Mouse (Mus musculus) midbrain, embryonic 13.5 days (tissue): ENCODE data around the gene Rexo2. TPM values are rescaled to one million over a fixed set of nuclear protein-coding genes. Genes with fewer than 3 reads are reported as not detected.

Experiments used
- ATAC-seq: fragments of 200-750 bp; cut with Nextera tagmentation; 2 replicates; pipeline ENCODE4 v1.8.0; 2017; ENCODE audit warnings: mild to moderate bottlenecking, moderate TSS enrichment, moderate library complexity
- H3K27ac ChIP-seq: fragments of 300-500 bp; sonication (generic); 2 replicates; pipeline ENCODE4 v1.5.1; 2015; ENCODE audit warnings: inconsistent platforms, mild to moderate bottlenecking, moderate library complexity
- H3K27me3 ChIP-seq: fragments of 300-500 bp; sonication (generic); 2 replicates; pipeline ENCODE4 v1.6.1; 2015; ENCODE audit warnings: mild to moderate bottlenecking, inconsistent platforms
- H3K36me3 ChIP-seq: fragments of 300-500 bp; sonication (generic); 2 replicates; pipeline ENCODE4 v1.6.1; 2015; ENCODE audit warnings: mild to moderate bottlenecking, inconsistent platforms
- H3K4me1 ChIP-seq: fragments of 300-500 bp; sonication (generic); replicated peaks from 2 replicates; pipeline ENCODE4 v1.6.1; 2015; ENCODE audit warnings: inconsistent platforms
- H3K4me2 ChIP-seq: fragments of 300-500 bp; sonication (generic); replicated peaks from 2 replicates; pipeline ENCODE4 v1.6.1; 2015; ENCODE audit warnings: moderate library complexity, mild to moderate bottlenecking, inconsistent platforms
- H3K4me3 ChIP-seq: fragments of 300-500 bp; sonication (generic); replicated peaks from 2 replicates; pipeline ENCODE4 v1.5.1; 2015; ENCODE audit warnings: mild to moderate bottlenecking, inconsistent platforms
- H3K9ac ChIP-seq: fragments of 300-500 bp; sonication (generic); replicated peaks from 2 replicates; pipeline ENCODE4 v1.6.1; 2015; ENCODE audit warnings: mild to moderate bottlenecking, inconsistent platforms
- H3K9me3 ChIP-seq: fragments of 300-500 bp; sonication (generic); 2 replicates; pipeline ENCODE4 v1.6.1; 2016; ENCODE audit warnings: mild to moderate bottlenecking, inconsistent platforms
- WGBS: fragments of 180-500 bp; shearing (Covaris S2); methylation state at CpG from one replicate; pipeline ENCODE4 v1.1.7; 2015; 5-methylcytosine and 5-hydroxymethylcytosine counted together
- microRNA-seq: library from miRNA; unstranded; fragments of <30 nt; microRNA quantifications from one replicate; pipeline ENCODE4, GENCODE M21; 2016
- polyA plus RNA-seq: library from polyadenylated mRNA; unstranded; fragments of >200 nt; fragmentation: Nextera tagmentation; extraction: Ambion mirVana; gene quantifications from 2 replicates; pipeline ENCODE4 v1.2.1, GENCODE M21; 2015

The Rexo2 gene
- polyA plus RNA-seq, 1 experiment from 2014 or later, result 77.5 TPM

DNA sequence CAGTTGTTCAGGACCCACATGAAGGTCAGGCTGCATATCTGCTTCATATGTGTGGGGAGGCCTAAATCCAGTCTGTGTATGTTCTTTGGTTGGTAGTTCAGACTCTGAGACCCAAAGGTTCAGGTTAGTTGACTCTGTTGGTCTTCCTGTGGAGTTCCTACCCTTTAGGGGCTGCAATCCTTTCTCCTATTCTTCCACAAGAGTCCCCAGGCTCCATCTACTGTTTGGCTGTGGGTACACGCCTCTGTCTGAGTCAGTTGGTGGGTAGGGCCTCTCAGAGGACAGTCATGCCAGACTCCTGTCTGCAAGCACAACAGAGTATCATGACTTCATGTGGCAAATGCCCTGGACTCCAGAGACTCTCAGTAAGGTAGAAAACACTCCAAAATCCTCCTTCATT lies 57.2 kb downstream of the Rexo2 start:
- Histone ChIP-seq H3K9me3 (no peaks in the 10 kb centered on the region), H3K4me1 (no peaks in the 10 kb centered on the region), H3K27ac (no peak overlapping the region), H3K9ac (no peak overlapping the region), H3K4me3 (no peak overlapping the region), H3K36me3 (no peaks in the 10 kb centered on the region), H3K4me2 (no peak overlapping the region), H3K27me3 (no peaks in the 10 kb centered on the region)
- 42% methylated on average over 1 of the region's 1 CpGs for WGBS
- ATAC-seq, result no peak

DNA sequence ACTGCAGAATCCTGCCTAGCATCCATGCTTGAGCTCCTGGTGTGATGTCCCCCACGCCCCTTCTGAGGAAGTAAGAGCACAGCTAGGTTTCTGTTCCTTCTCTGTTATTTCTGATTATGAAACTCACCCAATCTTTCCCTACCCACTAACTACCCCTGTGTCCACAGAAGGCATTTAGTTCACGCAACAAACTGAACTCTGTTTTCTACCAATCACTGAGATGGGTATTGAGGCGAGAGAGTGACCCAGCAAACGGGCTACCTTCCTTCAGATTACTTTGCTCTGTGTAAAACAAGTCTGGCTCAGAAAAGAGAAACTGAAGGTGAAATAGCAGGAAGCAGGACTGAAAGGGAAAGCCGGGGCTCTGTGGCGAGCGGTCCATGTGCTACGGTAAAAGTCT lies 58.0 kb downstream of the Rexo2 start:
- no peak for ATAC-seq
- Histone ChIP-seq H3K36me3 (no peaks in the 10 kb centered on the region), H3K4me2 (no peak overlapping the region), H3K9me3 (no peaks in the 10 kb centered on the region), H3K27ac (no peak overlapping the region), H3K4me3 (no peak overlapping the region), H3K9ac (no peak overlapping the region), H3K4me1 (no peaks in the 10 kb centered on the region), H3K27me3 (no peaks in the 10 kb centered on the region)
- WGBS, result 83% methylated on average over 8 of the region's 8 CpGs

DNA sequence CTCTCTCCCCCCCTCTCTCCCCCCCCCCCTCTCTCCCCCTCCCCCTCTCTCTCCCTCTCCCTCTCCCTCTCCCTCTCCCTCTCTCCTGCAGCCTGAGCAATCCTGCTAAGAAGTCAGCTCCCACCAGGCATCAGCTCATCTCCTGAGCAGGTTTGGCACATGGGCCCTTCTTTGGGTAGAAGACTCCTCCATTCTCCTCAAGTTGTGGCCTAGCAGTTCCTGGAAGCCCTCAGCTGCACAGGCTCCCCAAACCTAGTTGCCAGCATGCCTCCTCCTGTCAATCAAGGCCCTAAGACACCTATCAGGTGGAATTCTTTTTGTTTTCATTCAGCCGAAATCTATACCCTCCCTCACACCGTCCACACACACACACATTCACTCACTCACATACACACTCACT lies 58.9 kb downstream of the Rexo2 start:
- 89% methylated on average over 2 of the region's 2 CpGs for WGBS
- no peak for ATAC-seq
- Histone ChIP-seq H3K9ac (no peak overlapping the region), H3K4me2 (no peak overlapping the region), H3K36me3 (no peaks in the 10 kb centered on the region), H3K27me3 (no peaks in the 10 kb centered on the region), H3K4me3 (no peak overlapping the region), H3K27ac (no peak overlapping the region), H3K9me3 (no peaks in the 10 kb centered on the region), H3K4me1 (no peaks in the 10 kb centered on the region)

DNA sequence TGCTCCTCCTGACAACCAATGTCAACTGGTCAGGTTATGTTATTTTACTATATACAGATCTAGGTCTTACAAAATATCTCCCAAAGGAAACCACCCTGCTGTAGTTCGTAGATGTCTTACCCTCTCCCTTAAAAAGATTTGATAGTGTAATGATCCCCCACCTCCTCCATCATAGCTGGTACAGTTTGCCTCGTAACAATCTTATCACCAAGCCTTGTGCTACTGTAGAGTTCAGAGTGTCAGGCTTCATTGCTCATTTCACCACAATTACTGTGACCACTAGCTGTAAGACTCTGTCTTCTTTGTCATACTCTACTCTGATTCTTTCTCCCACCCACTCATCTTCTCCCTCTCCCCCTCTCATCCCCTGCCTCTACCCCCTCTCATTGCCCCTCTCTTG lies 59.4 kb downstream of the Rexo2 start:
- ATAC-seq, result no peak
- Histone ChIP-seq H3K27me3 (no peaks in the 10 kb centered on the region), H3K4me1 (no peaks in the 10 kb centered on the region), H3K4me3 (no peak overlapping the region), H3K9ac (no peak overlapping the region), H3K36me3 (no peaks in the 10 kb centered on the region), H3K9me3 (no peaks in the 10 kb centered on the region), H3K4me2 (no peak overlapping the region), H3K27ac (no peak overlapping the region)
- 90% methylated on average over 2 of the region's 2 CpGs for WGBS

DNA sequence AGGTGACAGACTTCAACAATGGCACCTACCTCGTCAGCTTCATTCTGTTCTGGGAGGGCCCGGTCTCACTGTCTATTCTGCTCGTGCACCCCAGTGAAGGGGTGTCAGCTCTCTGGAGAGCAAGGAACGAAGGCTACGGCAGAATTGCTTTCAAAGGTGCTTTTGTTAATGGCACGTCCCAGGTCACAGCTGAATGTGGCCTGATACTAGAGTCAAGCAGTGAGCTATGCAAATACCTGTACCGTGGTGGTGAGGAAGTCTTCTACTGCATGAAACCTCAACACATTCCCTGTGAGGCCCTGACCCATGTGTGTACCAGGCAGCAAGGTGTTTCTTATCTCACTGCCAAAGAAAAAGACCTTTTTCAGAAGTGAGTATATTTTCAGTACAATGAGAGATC lies 60.0 kb downstream of the Rexo2 start:
- H3K4me2 ChIP-seq, result no peak overlapping the region
- no peaks in the 10 kb centered on the region for H3K9me3 ChIP-seq
- H3K27ac ChIP-seq, result no peak overlapping the region
- no peak overlapping the region for H3K9ac ChIP-seq
- H3K4me1 ChIP-seq, result no peaks in the 10 kb centered on the region
- ATAC-seq, result no peak
- H3K36me3 ChIP-seq, result no peaks in the 10 kb centered on the region
- no peak overlapping the region for H3K4me3 ChIP-seq
- H3K27me3 ChIP-seq, result no peaks in the 10 kb centered on the region
- 82% methylated on average over 7 of the region's 7 CpGs for WGBS

DNA sequence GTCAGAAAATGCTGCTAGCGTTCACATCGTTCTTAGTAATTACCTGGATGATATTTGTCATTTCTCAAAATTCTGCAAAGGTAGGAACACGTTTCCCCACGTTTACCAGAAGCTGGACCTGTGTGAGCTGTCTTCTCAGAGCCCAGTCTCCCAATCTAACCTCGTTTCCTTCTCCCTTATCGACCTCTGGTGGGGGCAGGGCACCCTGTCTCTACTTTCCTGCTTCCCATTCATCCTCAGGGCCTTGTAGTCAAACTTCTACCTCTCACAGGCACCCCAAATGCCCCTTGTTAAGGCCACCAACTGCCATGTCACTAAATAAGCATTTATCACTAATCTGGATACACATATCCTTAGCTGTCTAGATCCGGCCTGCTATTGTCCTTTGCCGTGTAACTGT lies 61.6 kb downstream of the Rexo2 start:
- Histone ChIP-seq H3K36me3 (no peaks in the 10 kb centered on the region), H3K27me3 (no peaks in the 10 kb centered on the region), H3K4me1 (no peaks in the 10 kb centered on the region), H3K9ac (no peak overlapping the region), H3K9me3 (no peaks in the 10 kb centered on the region), H3K4me2 (no peak overlapping the region), H3K27ac (no peak overlapping the region), H3K4me3 (no peak overlapping the region)
- 74% methylated on average over 8 of the region's 8 CpGs for WGBS
- ATAC-seq, result no peak

Small RNA genes within 50 kb of the gene (microRNA-seq; reads per million reads assigned to microRNA genes)
- not detected for gene Gm23653

Other genes with a start within 250 kb of the Rexo2 start
- 0.38 and 0.62 TPM in 2 replicates for gene Nxpe2, start 127.2 kb downstream of the Rexo2 start, polyA plus RNA-seq
- 92.8 and 107 TPM in 2 replicates for gene Rbm7, start 14.7 kb upstream of the Rexo2 start, polyA plus RNA-seq
- gene Gm5617, start 14.8 kb upstream of the Rexo2 start, polyA plus RNA-seq, result 33.2 and 38.2 TPM in 2 replicates
- 0.32 and 0.40 TPM in 2 replicates for gene Nnmt, start 124.5 kb upstream of the Rexo2 start, polyA plus RNA-seq